In the genomic region with DNA sequence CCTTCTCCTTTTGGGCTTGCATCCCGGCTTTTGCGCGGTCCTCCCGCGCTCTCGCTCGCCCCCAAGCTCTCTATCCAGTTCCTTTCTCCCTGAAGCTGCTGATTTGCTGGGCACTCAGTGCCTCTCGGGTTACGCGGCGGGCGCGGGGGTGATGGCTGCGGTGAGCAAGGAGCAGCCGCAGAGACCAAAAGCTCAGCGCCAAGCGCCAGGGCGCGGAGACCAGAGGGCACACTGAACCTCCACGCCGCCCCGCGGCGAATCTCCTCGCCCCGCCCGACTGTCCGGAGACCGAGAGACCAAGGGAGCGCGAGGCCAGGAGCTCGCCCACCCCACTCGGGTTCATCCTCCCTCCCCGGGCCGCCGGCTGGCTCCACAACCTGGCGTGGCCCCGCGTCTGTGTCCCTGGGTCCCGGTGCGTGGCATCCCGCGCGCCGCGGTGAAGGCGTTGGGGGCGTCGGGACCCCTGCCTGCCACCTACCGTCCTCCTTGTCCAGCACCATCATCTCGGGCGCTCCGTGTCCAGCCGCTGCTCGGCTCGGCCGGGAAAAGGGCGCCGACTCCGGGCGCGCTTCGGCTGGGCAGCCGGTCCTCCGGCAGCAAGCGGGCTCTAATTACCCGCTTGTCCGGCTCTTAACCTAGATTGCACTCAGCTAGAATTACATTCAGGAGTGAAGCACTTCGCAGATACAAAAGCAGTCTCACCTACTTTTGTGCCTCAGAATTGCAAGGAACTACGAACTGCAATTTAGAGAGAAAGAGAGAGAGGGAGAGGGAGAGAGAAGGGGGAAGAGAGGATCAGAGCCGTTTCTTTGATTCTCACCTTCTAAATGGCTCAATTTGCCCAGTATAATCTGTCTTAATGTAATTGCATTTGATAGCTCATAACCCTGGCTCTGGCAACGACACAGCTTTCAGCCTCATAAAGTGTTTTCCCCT, we compare ENCODE assay signal across 9 mouse cellular contexts. TPM values are rescaled to one million over a fixed set of nuclear protein-coding genes. Genes with fewer than 3 reads are reported as not detected.
DNase-seq lines count a peak whose midpoint lies in the region; ATAC-seq and TF ChIP-seq lines count a peak whose summit lies in the region.
"Had no signal": no experiment of that assay in that cellular context is flagged by ENCODE, and none has a peak within 500 bp of the region (broad histone marks: within the 10 kb centered on the region; RNA-seq: fewer than 3 reads in every experiment).

No protein-coding gene starts in this region.

- TF ChIP-seq CTCF in lung, postnatal 0 days (IDR thresholded peaks at IDR 0.05), result peak; percentile 17; the same call in 1 of the 2 replicates
- peak; percentile 30; the same call in 1 of the 2 replicates for TF ChIP-seq CTCF in hindbrain, postnatal 0 days (IDR thresholded peaks at IDR 0.05; ENCODE audit: low read depth)

- peak; percentile 18 for DNase-seq in lung, postnatal 0 days (ENCODE audit: low spot score)
- no peak for DNase-seq in lung, postnatal 25 days (ENCODE audit: low spot score)
- DNase-seq in cerebellum, adult 11-12 months, result peak; percentile 80
- DNase-seq in hindbrain, postnatal 0 days (ENCODE audit: low spot score), result peak; percentile 52
- peak; percentile 50 for DNase-seq in testis, postnatal 10 days (ENCODE audit: low spot score)
- no peak for DNase-seq in T-cell, adult 2 months (ENCODE audit: low spot score)

- ATAC-seq in lung, postnatal 0 days, result peak; percentile 11; the same call in 1 of the 2 replicates
- peak; percentile 7 for ATAC-seq in forebrain, embryonic 12.5 days (ENCODE audit: low FRiP score)
- peak; percentile 30 for ATAC-seq in hindbrain, postnatal 0 days
- ATAC-seq in megakaryocyte progenitor cell, adult 5-6 weeks (replicated peaks; ENCODE audit: poor library complexity), result 0 out of 2 replicates have a peak, but pooled peaks have one; percentile 1

- under 1% methylated on average over 68 of the region's 72 CpGs for WGBS in lung, postnatal 0 days
- WGBS in forebrain, embryonic 12.5 days, result 1% methylated on average over 68 of the region's 72 CpGs
- under 1% methylated on average over 68 of the region's 72 CpGs for WGBS in hindbrain, postnatal 0 days

- no peak for TF ChIP-seq EP300 in lung, postnatal 0 days (IDR thresholded peaks at IDR 0.05)

- peaks cover 28% of the 10 kb centered on the region for H3K27me3 ChIP-seq in lung, postnatal 0 days (replicated peaks; ENCODE audit: insufficient read depth, low read length)
- H3K27me3 ChIP-seq in forebrain, embryonic 12.5 days, result peaks cover 84% of the 10 kb centered on the region
- H3K27me3 ChIP-seq in hindbrain, postnatal 0 days (ENCODE audit: insufficient read depth, low read length), result no peaks in the 10 kb centered on the region; the same call in none of the 2 replicates

- no peaks in the 10 kb centered on the region for H3K9me3 ChIP-seq in lung, postnatal 0 days (ENCODE audit: low read length)
- no peaks in the 10 kb centered on the region for H3K9me3 ChIP-seq in forebrain, embryonic 12.5 days
- H3K9me3 ChIP-seq in hindbrain, postnatal 0 days (ENCODE audit: low read length), result no peaks in the 10 kb centered on the region

- peaks cover 4% of the 10 kb centered on the region for H3K4me1 ChIP-seq in lung, postnatal 0 days (ENCODE audit: insufficient read depth, low read depth, low read length)
- peaks cover 85% of the 10 kb centered on the region for H3K4me1 ChIP-seq in forebrain, embryonic 12.5 days
- H3K4me1 ChIP-seq in hindbrain, postnatal 0 days (ENCODE audit: insufficient read depth, low read length), result 0 out of 2 replicates have a peak, but pooled peaks cover 5% of the 10 kb centered on the region

- no peaks in the 10 kb centered on the region for H3K36me3 ChIP-seq in lung, postnatal 0 days (ENCODE audit: insufficient read depth, low read length)
- no peaks in the 10 kb centered on the region for H3K36me3 ChIP-seq in forebrain, embryonic 12.5 days (replicated peaks)
- no peaks in the 10 kb centered on the region for H3K36me3 ChIP-seq in hindbrain, postnatal 0 days (ENCODE audit: insufficient read depth, low read length)

- no peak overlapping the region for H3K9ac ChIP-seq in lung, postnatal 0 days (replicated peaks; ENCODE audit: low read depth)
- H3K9ac ChIP-seq in forebrain, embryonic 12.5 days, result peak overlapping the region; percentile 82
- H3K9ac ChIP-seq in hindbrain, postnatal 0 days (replicated peaks; ENCODE audit: low read length), result peak overlapping the region; percentile 73

- peak overlapping the region; percentile 78 for H3K4me2 ChIP-seq in lung, postnatal 0 days (replicated peaks; ENCODE audit: low read depth, low read length)
- peak overlapping the region; percentile 96 for H3K4me2 ChIP-seq in forebrain, embryonic 12.5 days
- peak overlapping the region; percentile 98 for H3K4me2 ChIP-seq in hindbrain, postnatal 0 days (ENCODE audit: low read depth, low read length)

- no peak overlapping the region for H3K27ac ChIP-seq in lung, postnatal 0 days (ENCODE audit: low read length)
- H3K27ac ChIP-seq in forebrain, embryonic 12.5 days, result peak overlapping the region; percentile 84
- peak overlapping the region; percentile 79 for H3K27ac ChIP-seq in hindbrain, postnatal 0 days
- H3K27ac ChIP-seq: macrophage had no signal

- H3K4me3 ChIP-seq in lung, postnatal 0 days (ENCODE audit: low read depth, low read length), result peak overlapping the region; percentile 38
- peak overlapping the region; percentile 69 for H3K4me3 ChIP-seq in forebrain, embryonic 12.5 days (replicated peaks)
- peak overlapping the region; percentile 59 for H3K4me3 ChIP-seq in hindbrain, postnatal 0 days (ENCODE audit: low read length)

RNA-seq across cellular contexts. Expression of a gene that starts 5.2 kb away (rescaled TPM):
- 10.0 and 10.3 TPM in 2 replicates for polyA plus RNA-seq in lung, postnatal 0 days (2015; fragmentation: Nextera tagmentation; extraction: Ambion mirVana)
- polyA plus RNA-seq in forebrain, embryonic 12.5 days (2016; fragmentation: Nextera tagmentation; extraction: Ambion mirVana), result 90.6 and 119 TPM in 2 replicates
- total RNA-seq in hindbrain, postnatal 0 days (2014; rRNA removed), result 53.0 and 83.8 TPM in 2 replicates
- polyA plus RNA-seq in hindbrain, postnatal 0 days (2015; fragmentation: Nextera tagmentation; extraction: Ambion mirVana), result 45.5 and 48.4 TPM in 2 replicates
- 16.9 and 18.4 TPM in 2 replicates for total RNA-seq in megakaryocyte progenitor cell, adult 5-6 weeks (2015)
- total RNA-seq in megakaryocyte progenitor cell, adult 5-6 weeks (2017), result 7.2 and 7.7 TPM in 2 replicates
- polyA plus RNA-seq: macrophage had no signal

Comparison
In these comparisons a context has a peak if more than half of its experiments do, and no peak if none do; other contexts are left out.
1. DNase-seq: peak in lung, postnatal 0 days (single experiment), cerebellum, adult 11-12 months (single experiment), hindbrain, postnatal 0 days (single experiment) and testis, postnatal 10 days (single experiment); none in lung, postnatal 25 days (single experiment) and T-cell, adult 2 months (single experiment).
2. Peak in every context shown above with its lines, with median percentiles within 50 percentile points of each other: ATAC-seq, H3K4me2 ChIP-seq and H3K4me3 ChIP-seq.